Comparison of ENCODE assay signal across 19 mouse cellular contexts in the genomic region with DNA sequence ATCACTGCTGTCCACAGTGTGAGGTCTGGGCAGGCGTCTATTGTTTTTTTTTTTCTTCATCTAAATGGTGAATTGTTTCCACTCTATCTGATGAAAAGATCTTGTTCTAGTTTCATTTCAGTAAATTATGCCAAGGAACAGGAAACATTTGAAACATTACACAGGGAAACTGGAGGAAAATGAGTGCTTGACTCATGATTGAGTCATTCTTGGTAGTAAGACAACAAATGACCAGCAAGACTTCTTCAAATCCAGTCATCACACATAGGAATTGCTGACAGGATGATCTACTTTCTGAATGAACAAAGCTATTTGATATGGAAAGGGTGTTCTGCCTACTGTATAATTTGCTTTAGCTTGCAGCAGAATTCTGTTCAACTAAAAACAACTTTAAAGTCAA. TPM values are rescaled to one million over a fixed set of nuclear protein-coding genes. Genes with fewer than 3 reads are reported as not detected.
DNase-seq lines count a peak whose midpoint lies in the region; ATAC-seq and TF ChIP-seq lines count a peak whose summit lies in the region.
"Had no signal": no experiment of that assay in that cellular context is flagged by ENCODE, and none has a peak within 500 bp of the region (broad histone marks: within the 10 kb centered on the region; RNA-seq: fewer than 3 reads in every experiment).

No protein-coding gene starts in this region.

- peak overlapping the region; percentile 91 for H3K27ac ChIP-seq in liver, postnatal 0 days (ENCODE audit: low read depth)
- no peak overlapping the region for H3K27ac ChIP-seq in liver, embryonic 11.5 days (ENCODE audit: low read depth, low read length)
- H3K27ac ChIP-seq: heart, adult 2 months; intestine, embryonic 15.5 days; left cerebral cortex, adult 2 months; limb, embryonic 15.5 days; midbrain, embryonic 10.5 days had no signal

- TF ChIP-seq EP300 in liver, postnatal 0 days (IDR thresholded peaks at IDR 0.05; ENCODE audit: low read depth): no peak

- H3K4me2 ChIP-seq in liver, postnatal 0 days (ENCODE audit: low read depth, low read length): no peak overlapping the region
- no peak overlapping the region for H3K4me2 ChIP-seq in liver, embryonic 11.5 days
- H3K4me2 ChIP-seq: intestine, embryonic 15.5 days; limb, embryonic 15.5 days had no signal

- H3K4me3 ChIP-seq in liver, postnatal 0 days (ENCODE audit: low read depth, low read length): no peak overlapping the region
- H3K4me3 ChIP-seq in liver, embryonic 11.5 days (ENCODE audit: low read depth, low read length): no peak overlapping the region
- H3K4me3 ChIP-seq: heart, adult 2 months; intestine, embryonic 15.5 days; left cerebral cortex, adult 2 months; limb, embryonic 15.5 days; midbrain, embryonic 10.5 days had no signal

- no peak overlapping the region for H3K9ac ChIP-seq in liver, postnatal 0 days (replicated peaks)
- H3K9ac ChIP-seq in liver, embryonic 11.5 days (ENCODE audit: low read depth, low read length): no peak overlapping the region
- H3K9ac ChIP-seq: intestine, embryonic 15.5 days; limb, embryonic 15.5 days had no signal

- 61% methylated on average over 1 of the region's 1 CpGs for WGBS in liver, postnatal 0 days (ENCODE audit: insufficient replicate concordance)
- 79% methylated on average over 1 of the region's 1 CpGs for WGBS in liver, embryonic 11.5 days

- no peaks in the 10 kb centered on the region for H3K36me3 ChIP-seq in liver, postnatal 0 days (replicated peaks; ENCODE audit: insufficient read depth, low read length)
- H3K36me3 ChIP-seq in liver, embryonic 11.5 days (ENCODE audit: control insufficient read depth, insufficient read depth, low read length): no peaks in the 10 kb centered on the region
- H3K36me3 ChIP-seq: intestine, embryonic 15.5 days; limb, embryonic 15.5 days; midbrain, embryonic 10.5 days had no signal

- no peak for TF ChIP-seq CTCF in liver, postnatal 0 days (IDR thresholded peaks at IDR 0.05; ENCODE audit: low read depth)

- no peak for DNase-seq in liver, postnatal 0 days
- DNase-seq in liver, embryonic 11.5 days (ENCODE audit: low spot score): no peak
- DNase-seq in MN1 (ENCODE audit: low spot score): peak; percentile 30
- DNase-seq in brain, adult 2 months (ENCODE audit: low read depth, low spot score): peak; percentile 35
- no peak for DNase-seq in ovary, postnatal 14 days (ENCODE audit: low spot score)
- no peak for DNase-seq in embryo, embryonic 11 days
- DNase-seq: cerebellum, postnatal 10 days; kidney, postnatal 4 days; thymus, adult 2 months had no signal

- peak; percentile 27; the same call in 1 of the 2 replicates for ATAC-seq in liver, postnatal 0 days
- ATAC-seq in liver, embryonic 11.5 days (replicated peaks; ENCODE audit: low FRiP score): no peak
- ATAC-seq in megakaryocyte progenitor cell, adult 5-6 weeks (replicated peaks; ENCODE audit: poor library complexity): peak; percentile 41
- ATAC-seq in activated CD4-positive, CD25-positive, alpha-beta regulatory T cell, adult 4 months: no peak
- ATAC-seq: intestine, embryonic 15.5 days had no signal

- H3K27me3 ChIP-seq in liver, postnatal 0 days (ENCODE audit: insufficient read depth, low read length): no peaks in the 10 kb centered on the region
- H3K27me3 ChIP-seq in liver, embryonic 11.5 days (replicated peaks; ENCODE audit: control insufficient read depth, insufficient read depth, low read length): no peaks in the 10 kb centered on the region
- H3K27me3 ChIP-seq: intestine, embryonic 15.5 days; limb, embryonic 15.5 days had no signal

- no peaks in the 10 kb centered on the region for H3K4me1 ChIP-seq in liver, postnatal 0 days (ENCODE audit: insufficient read depth)
- H3K4me1 ChIP-seq in liver, embryonic 11.5 days (replicated peaks; ENCODE audit: control insufficient read depth, insufficient read depth, low read length): no peaks in the 10 kb centered on the region
- H3K4me1 ChIP-seq: intestine, embryonic 15.5 days; midbrain, embryonic 10.5 days had no signal

- H3K9me3 ChIP-seq in liver, postnatal 0 days (ENCODE audit: low read length): no peaks in the 10 kb centered on the region
- no peaks in the 10 kb centered on the region for H3K9me3 ChIP-seq in liver, embryonic 11.5 days (ENCODE audit: control insufficient read depth, low read length)
- H3K9me3 ChIP-seq: intestine, embryonic 15.5 days; limb, embryonic 15.5 days; midbrain, embryonic 10.5 days had no signal

RNA-seq across cellular contexts. Expression of gene Cdk14, which starts 0.9 kb away (rescaled TPM):
- 1.0 and 1.1 TPM in 2 replicates for polyA plus RNA-seq in liver, postnatal 0 days (2015; fragmentation: Nextera tagmentation; extraction: Ambion mirVana)
- 6.9 and 8.0 TPM in 2 replicates for polyA plus RNA-seq in liver, embryonic 11.5 days (2014; fragmentation: Nextera tagmentation; extraction: Ambion mirVana)
- total RNA-seq in megakaryocyte progenitor cell, adult 5-6 weeks (2015): 0.88 and 1.7 TPM in 2 replicates
- 0.07 and 0.25 TPM in 2 replicates for total RNA-seq in megakaryocyte progenitor cell, adult 5-6 weeks (2017)
- under 1 TPM in 1 of 2 experiments, not detected in 1; 0.60 TPM for polyA plus RNA-seq in activated CD4-positive, CD25-positive, alpha-beta regulatory T cell, adult 4 months (2017; shearing (Covaris generic))

RNA-seq across cellular contexts. Expression of gene 1700015F17Rik, which starts 59.7 kb away (rescaled TPM):
- not detected in 2 replicates for polyA plus RNA-seq in liver, postnatal 0 days (2015; fragmentation: Nextera tagmentation; extraction: Ambion mirVana)
- polyA plus RNA-seq in liver, embryonic 11.5 days (2014; fragmentation: Nextera tagmentation; extraction: Ambion mirVana): not detected in 2 replicates
- not detected in 2 replicates for total RNA-seq in megakaryocyte progenitor cell, adult 5-6 weeks (2015)
- total RNA-seq in megakaryocyte progenitor cell, adult 5-6 weeks (2017): not detected in 2 replicates
- under 1 TPM in 1 of 2 experiments, not detected in 1; 0.77 TPM for polyA plus RNA-seq in activated CD4-positive, CD25-positive, alpha-beta regulatory T cell, adult 4 months (2017; shearing (Covaris generic))
- total RNA-seq: heart, adult 2 months; heart, postnatal 36 days had no signal
- polyA plus RNA-seq: embryonic facial prominence, embryonic 14.5 days; heart, adult 2 months; intestine, embryonic 15.5 days; limb, embryonic 15.5 days; midbrain, embryonic 10.5 days; small intestine, adult 2 months; thymus, adult 2 months had no signal

Comparison
In these comparisons a context has a peak if more than half of its experiments do, and no peak if none do; other contexts are left out.
1. ATAC-seq: peak in liver, postnatal 0 days (single experiment) and megakaryocyte progenitor cell, adult 5-6 weeks (single experiment); none in liver, embryonic 11.5 days (single experiment) and activated CD4-positive, CD25-positive, alpha-beta regulatory T cell, adult 4 months (single experiment).
2. DNase-seq: peak in MN1 (single experiment) and brain, adult 2 months (single experiment); none in liver, postnatal 0 days (single experiment), liver, embryonic 11.5 days (single experiment), ovary, postnatal 14 days (single experiment) and embryo, embryonic 11 days (single experiment).